Mouse (Mus musculus): Measurements from ENCODE around the gene Fam187a.

DNA sequence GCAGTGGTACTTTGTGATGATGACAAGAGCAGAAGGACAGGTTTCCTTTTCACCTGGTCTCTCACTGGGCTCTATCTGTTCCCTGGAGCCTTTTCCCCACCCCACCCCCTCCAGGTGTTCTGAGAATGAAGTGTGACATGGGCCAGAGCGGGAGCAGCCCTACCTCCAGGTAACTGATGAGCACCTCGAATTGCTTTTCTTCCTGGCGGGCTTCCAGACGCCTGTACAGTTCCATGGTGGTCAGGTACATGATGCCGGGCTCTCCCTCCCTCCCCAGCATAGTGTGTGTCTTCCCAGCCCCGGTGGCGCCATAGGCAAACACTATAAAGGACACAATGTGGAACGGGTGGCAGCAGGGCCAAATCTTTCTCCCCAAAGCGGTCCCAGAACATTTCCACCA, 30.4 kb downstream of the Fam187a start:
- TF ChIP-seq POLR2A (IDR thresholded peaks at IDR 0.05; ENCODE audit: borderline replicate concordance, control insufficient read depth, low read depth, low read length) (no peak), CTCF (IDR thresholded peaks at IDR 0.05; ENCODE audit: control insufficient read depth, insufficient read depth, low read length) (no peak)

All from bone marrow, adult 2 months (tissue).